Mouse (Mus musculus): ENCODE results near the gene Plekhs1.
"Not testable (repeated sequence)": the region's sequence is repeated elsewhere in the genome, so short reads cannot be mapped to it uniquely, and the experiment has no call there.

- not testable (repeated sequence) for TF ChIP-seq CTCF, POLR2A (IDR thresholded peaks at IDR 0.05; ENCODE audit: extremely low read depth, insufficient read depth, low read length)
Measured at GRCm38 (mm10) chr19:56519408-56519807, 58.0 kb downstream of the Plekhs1 start.
